Mouse (Mus musculus) erythroblast, embryonic 14.5 days (primary cell): Measurements from ENCODE around the gene Aipl1. TPM values are rescaled to one million over a fixed set of nuclear protein-coding genes. Genes with fewer than 3 reads are reported as not detected.

Experiments used
- H3K27me3 ChIP-seq: 2 replicates; pipeline ENCODE4 v1.6.1; 2012; ENCODE audit warnings: inconsistent platforms; ENCODE audit not compliant: control insufficient read depth
- H3K36me3 ChIP-seq: 2 replicates; pipeline ENCODE4 v1.6.1; 2012; ENCODE audit warnings: mild to moderate bottlenecking, inconsistent platforms; ENCODE audit not compliant: control insufficient read depth
- H3K4me1 ChIP-seq: 2 replicates; pipeline ENCODE4 v1.6.1; 2012; ENCODE audit warnings: inconsistent platforms; ENCODE audit not compliant: control insufficient read depth
- H3K4me3 ChIP-seq: replicated peaks from 2 replicates; pipeline ENCODE3; 2012; ENCODE audit warnings: moderate library complexity, mild to moderate bottlenecking, inconsistent platforms
- H3K9me3 ChIP-seq: 2 replicates; pipeline ENCODE4 v1.6.1; 2012; ENCODE audit warnings: low read length, inconsistent platforms, mixed read lengths; ENCODE audit not compliant: control insufficient read depth
- GATA1 ChIP-seq: IDR thresholded peaks from 2 replicates; pipeline ENCODE4 v1.6.1; 2012; ENCODE audit warnings: low read length, inconsistent platforms, mixed read lengths
- TAL1 ChIP-seq: IDR thresholded peaks from 3 replicates; pipeline ENCODE4 v1.6.1; 2012; ENCODE audit warnings: low read length, inconsistent platforms, mixed read lengths
- polyA plus RNA-seq: library from polyadenylated mRNA; stranded (reverse); fragments of >175 nt; gene quantifications from 2 replicates; pipeline ENCODE4 v1.2.3, GENCODE M21; 2012

The Aipl1 gene
- polyA plus RNA-seq, 1 experiment = 0.02 TPM

DNA sequence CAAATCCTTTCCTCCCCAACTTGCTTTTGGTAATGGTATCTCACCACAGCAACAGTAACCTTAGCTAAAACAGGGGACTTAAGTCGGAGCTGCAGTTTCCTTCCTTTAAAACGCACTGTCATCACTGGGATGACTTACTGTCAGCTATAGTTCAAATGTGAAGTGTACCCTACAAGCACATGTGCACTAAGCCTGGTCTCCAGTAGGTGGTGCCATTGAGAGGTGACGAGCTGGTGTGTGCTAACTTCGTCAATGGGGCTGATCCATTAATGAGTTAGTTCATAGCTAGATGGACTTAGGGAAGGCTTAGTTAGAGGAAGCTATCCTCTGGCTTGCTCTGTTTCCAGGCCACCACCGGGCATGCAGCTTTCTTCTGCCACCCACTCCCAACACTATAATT lies 15.3 kb upstream of the Aipl1 start:
- Histone ChIP-seq H3K36me3 (no peaks in the 10 kb centered on the region), H3K4me3 (no peak overlapping the region), H3K27me3 (peaks cover 22% of the 10 kb centered on the region), H3K4me1 (no peaks in the 10 kb centered on the region), H3K9me3 (no peaks in the 10 kb centered on the region)
- TF ChIP-seq GATA1 = no peak
- no peak for TF ChIP-seq TAL1

DNA sequence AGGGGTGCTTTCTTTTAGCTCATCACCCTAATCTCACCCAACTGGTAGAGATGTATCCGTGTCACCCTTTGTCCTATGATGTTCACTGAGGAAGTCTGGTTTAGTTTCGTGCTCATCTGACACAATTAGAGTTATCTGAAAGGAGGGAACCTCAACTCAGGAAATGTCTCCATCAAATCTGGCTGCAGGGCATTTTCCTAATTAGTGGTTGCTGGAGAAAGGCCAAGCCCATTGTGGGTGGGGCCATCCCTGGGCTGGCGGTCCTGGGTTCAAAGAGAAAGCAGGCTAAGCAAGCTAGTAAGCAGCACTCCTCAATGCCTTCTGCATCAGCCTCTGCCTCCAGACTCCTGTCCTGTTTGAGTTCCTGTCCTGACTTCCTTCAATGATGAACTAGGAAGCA lies 14.9 kb upstream of the Aipl1 start:
- H3K9me3 ChIP-seq = no peaks in the 10 kb centered on the region
- H3K4me1 ChIP-seq = no peaks in the 10 kb centered on the region
- no peaks in the 10 kb centered on the region for H3K36me3 ChIP-seq
- no peak overlapping the region for H3K4me3 ChIP-seq
- H3K27me3 ChIP-seq = peaks cover 22% of the 10 kb centered on the region
- TF ChIP-seq GATA1 (no peak), TAL1 (no peak)

DNA sequence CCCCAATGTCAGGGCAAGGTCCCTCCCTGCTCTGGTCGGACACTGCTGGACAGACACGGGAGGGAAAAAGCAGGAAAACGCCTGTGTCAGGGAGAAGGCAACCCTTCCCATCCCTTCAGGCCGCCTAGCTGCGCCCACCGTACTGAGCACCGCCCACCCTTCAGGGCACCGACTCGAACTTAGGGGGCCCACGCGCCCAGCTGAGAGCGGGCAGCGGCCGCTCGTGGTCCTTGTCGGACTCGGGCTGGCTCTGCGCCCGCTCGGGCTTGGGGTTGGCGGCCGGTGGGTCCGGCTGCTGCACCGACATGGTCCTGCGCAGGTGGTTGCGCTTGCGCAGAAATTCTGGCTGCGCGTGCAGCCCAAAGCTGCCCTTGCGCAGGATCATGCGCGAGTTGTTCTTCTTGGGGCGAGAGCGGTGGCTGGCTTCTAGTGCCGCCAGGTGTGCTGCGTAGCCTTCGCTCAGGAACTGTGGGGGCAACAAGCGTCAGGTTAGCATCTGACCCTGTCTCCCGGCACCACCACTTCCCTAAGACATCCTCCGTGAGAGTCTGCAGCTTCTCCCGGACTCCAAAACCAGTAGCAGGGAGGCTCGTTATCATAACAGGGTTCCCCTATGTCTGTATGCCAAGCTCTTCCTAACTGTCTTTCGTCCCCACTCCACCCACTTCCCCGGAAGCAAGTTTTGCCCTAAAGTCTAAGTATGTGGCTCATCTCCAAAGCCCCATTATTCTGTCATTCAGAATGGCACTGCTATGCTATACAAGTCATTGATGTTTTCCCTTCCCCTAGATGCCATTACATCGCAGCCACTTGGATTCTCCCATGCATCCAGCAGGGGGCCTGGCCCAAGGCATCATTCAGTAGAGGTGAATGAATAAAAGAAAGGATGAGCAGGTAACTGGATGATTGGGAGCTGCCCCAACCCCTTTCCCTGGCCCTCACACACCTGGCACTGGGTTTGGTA lies 13.9 kb upstream of the Aipl1 start:
- TF ChIP-seq TAL1 (no peak), GATA1 (no peak)
- H3K36me3 ChIP-seq = no peaks in the 10 kb centered on the region; the same call in 1 of the 2 replicates
- H3K4me1 ChIP-seq = no peaks in the 10 kb centered on the region
- peak overlapping the region; percentile 19 for H3K4me3 ChIP-seq
- H3K9me3 ChIP-seq = no peaks in the 10 kb centered on the region
- H3K27me3 ChIP-seq = peaks cover 22% of the 10 kb centered on the region

DNA sequence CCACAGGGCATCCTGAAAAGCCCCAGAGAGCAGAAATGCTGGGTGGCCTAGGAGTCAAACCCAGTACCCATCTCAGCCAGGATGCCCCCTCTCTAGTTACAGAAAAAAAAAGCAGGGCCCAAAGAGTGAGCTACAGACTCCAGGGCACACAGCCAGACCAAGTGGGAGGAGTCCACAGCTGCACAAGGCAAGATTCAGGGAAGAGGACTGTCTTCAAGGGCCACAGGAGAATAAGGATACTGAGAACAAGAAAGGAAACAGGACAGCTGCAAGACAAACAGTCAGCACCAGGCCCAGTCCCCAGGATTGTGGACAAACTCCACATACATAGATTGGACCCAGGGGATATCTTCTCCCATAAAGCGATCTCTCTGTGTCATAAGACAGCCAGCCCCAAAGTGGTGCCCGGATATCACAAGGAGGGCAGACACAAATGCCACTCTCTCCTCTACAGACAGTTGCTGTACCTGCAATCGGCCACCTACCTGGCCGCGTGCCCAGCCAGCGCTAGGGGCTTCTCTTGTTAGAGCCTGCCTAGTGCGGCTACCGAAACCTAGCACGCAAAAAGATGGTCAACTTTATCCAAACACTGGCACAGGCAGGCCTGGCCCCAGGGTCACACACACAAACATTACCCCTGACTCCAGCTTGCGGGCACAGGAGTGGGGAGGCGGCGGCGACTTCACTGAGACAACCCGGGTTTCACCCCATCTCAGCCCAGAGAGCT lies 13.0 kb upstream of the Aipl1 start:
- Histone ChIP-seq H3K4me3 (no peak overlapping the region), H3K9me3 (no peaks in the 10 kb centered on the region), H3K4me1 (no peaks in the 10 kb centered on the region), H3K36me3 (no peaks in the 10 kb centered on the region; the same call in 1 of the 2 replicates), H3K27me3 (peaks cover 22% of the 10 kb centered on the region)
- TF ChIP-seq TAL1 (no peak), GATA1 (no peak)

DNA sequence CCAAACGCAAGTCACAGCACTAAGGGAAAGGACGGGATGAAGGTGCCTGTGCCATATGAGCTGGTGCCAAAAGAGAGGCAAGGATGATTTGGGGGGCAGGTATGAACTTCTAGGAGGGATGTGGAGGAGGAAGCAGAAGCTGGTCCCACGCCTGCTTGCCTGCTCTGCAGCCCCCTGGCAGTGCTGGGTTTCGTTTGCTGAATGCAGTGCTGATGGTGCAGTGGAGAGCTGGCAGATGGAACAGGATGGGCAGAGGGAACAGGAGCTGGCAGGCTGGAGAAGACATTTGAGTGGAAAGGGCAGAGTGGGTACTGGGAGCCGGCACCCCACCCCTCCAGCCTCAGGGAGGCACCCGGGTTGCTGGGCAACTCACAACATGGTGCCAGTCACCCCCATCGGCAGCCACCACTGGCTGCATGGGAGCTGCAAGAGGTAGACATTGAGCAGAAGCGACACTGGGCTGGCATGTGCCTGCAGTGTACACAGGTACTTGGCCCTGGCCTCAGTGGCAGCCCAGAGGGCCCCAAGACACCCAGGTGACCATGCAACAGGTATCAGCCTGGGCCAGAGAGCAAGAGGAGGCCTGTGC lies 12.0 kb upstream of the Aipl1 start:
- peaks cover 22% of the 10 kb centered on the region for H3K27me3 ChIP-seq
- H3K4me3 ChIP-seq = no peak overlapping the region
- H3K36me3 ChIP-seq = no peaks in the 10 kb centered on the region; the same call in 1 of the 2 replicates
- TF ChIP-seq TAL1 (no peak), GATA1 (no peak)
- H3K4me1 ChIP-seq = no peaks in the 10 kb centered on the region
- H3K9me3 ChIP-seq = no peaks in the 10 kb centered on the region

DNA sequence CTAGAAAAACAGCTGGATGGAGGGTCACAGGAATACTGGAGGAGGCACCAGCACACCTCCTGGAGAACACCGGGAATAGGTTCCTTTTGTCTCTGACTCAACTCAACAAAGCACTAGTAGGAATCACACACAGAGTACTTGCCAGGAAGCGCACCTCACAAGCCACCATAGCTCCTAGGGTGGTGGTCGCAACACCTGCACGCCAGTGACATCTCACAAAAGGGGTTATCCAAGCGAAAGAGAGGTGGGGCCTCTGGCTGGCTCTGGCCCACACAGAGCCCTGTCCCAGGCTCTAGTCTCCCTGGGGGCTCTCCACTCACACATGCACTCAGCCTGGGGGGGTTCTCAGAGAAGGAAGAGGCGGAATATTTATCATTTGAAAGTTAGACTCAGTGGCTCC lies 11.4 kb upstream of the Aipl1 start:
- Histone ChIP-seq H3K36me3 (no peaks in the 10 kb centered on the region; the same call in 1 of the 2 replicates), H3K9me3 (no peaks in the 10 kb centered on the region)
- TF ChIP-seq TAL1 (no peak), GATA1 (no peak)

DNA sequence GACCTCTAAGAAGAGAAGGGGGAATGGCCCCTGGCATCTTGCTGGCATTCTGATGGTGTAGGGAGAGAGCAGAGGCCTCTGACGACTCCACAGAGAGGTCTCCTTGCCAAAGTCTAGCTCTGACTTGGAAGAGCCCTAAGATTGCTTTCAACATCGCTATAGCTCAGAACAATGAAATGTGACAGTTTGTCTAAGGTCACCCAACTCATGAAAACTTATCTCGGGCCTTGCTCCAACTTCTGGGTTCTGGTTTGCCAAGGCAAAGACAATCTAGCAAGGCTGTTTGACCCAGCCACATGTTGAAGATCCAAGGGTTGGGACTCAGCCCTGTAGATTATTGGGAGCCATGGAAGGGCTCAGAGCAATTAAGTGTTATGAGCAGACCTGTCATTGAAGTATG lies 6.9 kb upstream of the Aipl1 start:
- no peaks in the 10 kb centered on the region; the same call in 1 of the 2 replicates for H3K36me3 ChIP-seq
- TF ChIP-seq TAL1 = no peak
- TF ChIP-seq GATA1 = no peak
- H3K27me3 ChIP-seq = peaks cover 17% of the 10 kb centered on the region
- H3K4me1 ChIP-seq = peaks cover 15% of the 10 kb centered on the region
- no peak overlapping the region for H3K4me3 ChIP-seq
- no peaks in the 10 kb centered on the region for H3K9me3 ChIP-seq

More for the DNA sequence above, 11.4 kb upstream of the Aipl1 start:
- H3K4me3 ChIP-seq = no peak overlapping the region
- H3K4me1 ChIP-seq = no peaks in the 10 kb centered on the region
- peaks cover 22% of the 10 kb centered on the region for H3K27me3 ChIP-seq

DNA sequence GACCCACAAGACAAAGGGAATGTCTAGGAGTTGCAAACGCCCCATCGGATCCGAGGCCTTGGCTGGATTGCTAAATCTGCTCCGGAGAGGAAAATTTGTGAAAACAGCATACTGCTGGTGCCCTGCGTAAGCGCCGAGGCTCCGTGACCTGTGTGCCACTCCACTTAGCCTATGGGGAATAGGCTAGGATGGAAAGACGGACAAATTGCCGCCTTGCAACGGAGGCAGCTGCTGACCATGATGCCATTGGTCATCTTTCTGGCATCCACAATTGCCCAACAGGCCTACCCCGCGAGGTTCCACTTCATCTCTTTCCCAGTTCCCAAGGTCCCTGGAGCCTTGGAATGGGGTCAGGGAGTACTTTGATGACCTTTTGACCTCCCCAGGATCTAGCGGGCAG lies 5.3 kb upstream of the Aipl1 start:
- H3K27me3 ChIP-seq = peaks cover 18% of the 10 kb centered on the region
- H3K4me1 ChIP-seq = peaks cover 15% of the 10 kb centered on the region
- no peaks in the 10 kb centered on the region; the same call in 1 of the 2 replicates for H3K36me3 ChIP-seq
- no peaks in the 10 kb centered on the region for H3K9me3 ChIP-seq
- TF ChIP-seq GATA1 (no peak), TAL1 (no peak)
- H3K4me3 ChIP-seq = peak overlapping the region; percentile 62
